Mouse (Mus musculus) frontal cortex, postnatal 36 days (tissue): ENCODE data around the gene Opcml.

ENCODE experiments used
- DNase-seq, 2 experiments: peaks; one replicate each; pipeline ENCODE4 v3.0.0; 2022; ENCODE audit warnings: low spot score in 2 of 2

The Opcml gene

GRCm38 (mm10) chr9:28247742-28248503 is 457.3 kb downstream of the Opcml start:
- DNase-seq, result peak; percentile 48 to 50

- no peak for DNase-seq
Measured at GRCm38 (mm10) chr9:28251341-28251740, 460.8 kb downstream of the Opcml start.

DNA sequence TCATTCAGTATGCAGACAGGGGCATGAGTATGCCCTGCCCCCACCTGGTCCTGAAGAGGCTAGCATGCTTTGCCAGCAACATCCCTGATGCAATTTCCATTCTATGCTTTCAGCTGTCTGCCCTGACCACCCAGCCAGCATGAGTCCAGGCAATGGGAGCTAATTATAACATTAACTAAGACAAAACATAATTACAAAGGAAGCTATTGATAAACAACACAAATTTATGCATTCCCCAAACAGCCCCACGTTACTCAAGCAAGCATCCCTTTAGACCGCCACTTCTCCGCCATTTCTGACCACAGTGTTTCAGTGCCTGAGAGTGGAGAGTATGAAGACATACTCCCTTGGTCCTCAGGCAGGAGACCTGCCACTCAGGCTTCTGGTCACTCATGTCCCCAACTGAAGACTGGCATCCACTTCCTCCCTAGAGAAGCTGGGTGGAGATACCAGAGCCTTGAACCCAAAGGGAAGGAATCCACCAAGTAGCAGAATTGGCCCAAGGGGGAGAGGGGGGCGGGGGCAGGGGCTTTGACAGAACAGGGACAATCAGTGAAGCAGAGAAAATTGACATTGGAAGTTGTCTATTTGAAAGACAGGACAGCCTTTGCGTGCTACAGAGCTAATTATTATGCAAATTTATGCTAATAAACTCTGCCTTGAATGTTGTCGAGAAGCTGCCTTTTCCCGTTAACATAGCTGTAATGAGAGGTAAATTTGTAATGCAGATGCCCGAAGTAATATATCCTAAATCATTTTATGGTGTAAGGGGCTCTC is 464.7 kb downstream of the Opcml start:
- DNase-seq, result no peak

DNA sequence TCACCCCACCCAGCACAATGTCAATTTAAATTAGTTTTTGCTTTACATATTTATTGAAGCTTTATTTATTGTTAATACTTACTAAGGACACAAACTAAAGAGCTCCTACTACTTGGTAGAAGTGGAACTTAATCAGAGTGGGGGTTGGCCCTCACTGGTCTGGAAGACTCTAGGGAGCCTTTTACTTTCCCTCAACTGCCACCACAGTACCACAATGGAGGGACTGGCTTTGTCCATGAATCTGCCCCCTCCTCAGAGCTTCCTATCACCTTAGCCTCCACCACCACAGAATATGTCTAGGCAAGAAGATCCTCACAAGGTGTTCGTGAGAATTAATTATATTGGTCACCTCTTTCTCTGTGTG is 465.3 kb downstream of the Opcml start:
- DNase-seq, result no peak

DNA sequence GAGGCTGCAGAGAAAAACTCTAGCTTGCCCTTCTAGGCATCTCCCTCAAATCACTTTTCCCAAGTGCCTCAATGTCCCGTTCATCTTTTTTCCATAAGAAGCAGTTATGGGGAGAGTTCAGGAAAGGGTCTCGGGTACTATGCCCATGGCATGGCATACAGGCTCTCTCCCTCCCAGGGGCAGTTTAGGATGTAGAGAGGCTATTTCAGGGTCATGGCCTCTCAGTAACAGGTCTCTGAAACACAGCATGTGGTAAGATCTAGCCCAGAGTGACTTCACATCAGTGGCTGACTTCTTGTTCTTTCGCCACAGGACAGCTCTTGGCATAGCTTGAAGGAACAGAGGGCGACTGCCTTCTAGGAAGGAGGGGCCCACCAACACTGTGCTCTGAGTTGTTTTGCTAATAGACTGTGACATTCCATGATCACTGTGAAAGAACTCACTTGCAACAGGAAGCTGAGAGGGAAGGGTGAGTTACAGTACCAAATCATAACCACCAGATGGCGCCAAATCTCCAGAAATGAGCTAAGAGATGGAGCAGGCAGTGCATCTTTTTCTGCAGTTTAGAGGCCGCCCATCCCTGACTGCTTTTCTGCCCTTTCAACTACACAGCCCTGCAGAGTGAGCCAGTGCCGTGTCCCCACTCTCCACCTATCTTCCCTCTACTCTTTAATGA is 470.6 kb downstream of the Opcml start:
- DNase-seq, result peak; percentile 79 to 85

GRCm38 (mm10) chr9:28262021-28262420 is 471.4 kb downstream of the Opcml start:
- no peak for DNase-seq

- DNase-seq, result peak in 1 of 2 experiments; percentile 39
Measured at GRCm38 (mm10) chr9:28262896-28263295, 472.3 kb downstream of the Opcml start.

GRCm38 (mm10) chr9:28264761-28265160 is 474.2 kb downstream of the Opcml start:
- peak; percentile 44 to 74 for DNase-seq

GRCm38 (mm10) chr9:28273816-28274215 is 483.2 kb downstream of the Opcml start:
- DNase-seq, result no peak

DNA sequence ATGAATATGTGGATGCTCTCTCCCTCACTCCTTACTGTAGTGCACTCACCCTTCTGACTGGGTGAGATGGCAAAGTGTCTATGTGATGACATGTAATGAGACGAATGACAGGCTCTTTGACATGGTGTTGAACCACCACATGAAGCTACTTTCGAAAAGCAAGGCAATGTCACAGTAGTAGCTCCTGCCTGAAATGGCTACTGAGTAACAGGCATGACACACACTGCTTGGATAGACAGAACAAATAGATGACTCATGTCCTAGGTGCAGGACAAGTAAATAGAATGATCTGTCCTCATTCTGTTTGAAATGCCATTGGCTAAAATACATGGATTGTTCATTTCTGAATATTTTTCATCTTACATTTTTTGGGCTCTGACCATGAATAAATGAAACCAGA is 488.0 kb downstream of the Opcml start:
- no peak for DNase-seq

- DNase-seq, result peak in 1 of 2 experiments; percentile 26
Measured at GRCm38 (mm10) chr9:28281025-28281424, 490.4 kb downstream of the Opcml start.

DNA sequence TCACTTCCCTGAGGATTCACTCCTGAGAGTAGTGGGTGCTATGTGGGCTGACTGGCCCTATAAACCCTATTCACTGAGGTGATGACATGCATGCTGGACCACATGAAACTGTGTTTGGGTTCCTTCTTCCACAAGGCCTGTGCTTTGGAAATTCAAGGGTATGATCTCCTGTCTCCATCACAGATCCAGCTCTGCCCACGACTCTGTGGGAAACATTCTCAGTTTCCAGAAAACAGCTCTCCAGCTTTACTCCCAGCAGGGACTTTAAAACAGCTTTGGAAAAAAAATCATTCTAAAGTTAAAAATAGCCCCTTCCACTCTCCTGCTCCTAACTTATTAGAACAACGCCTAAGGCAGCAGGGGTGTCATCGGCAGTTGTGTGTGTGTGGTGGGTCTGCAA is 491.0 kb downstream of the Opcml start:
- DNase-seq, result peak in 1 of 2 experiments; percentile 39

DNA sequence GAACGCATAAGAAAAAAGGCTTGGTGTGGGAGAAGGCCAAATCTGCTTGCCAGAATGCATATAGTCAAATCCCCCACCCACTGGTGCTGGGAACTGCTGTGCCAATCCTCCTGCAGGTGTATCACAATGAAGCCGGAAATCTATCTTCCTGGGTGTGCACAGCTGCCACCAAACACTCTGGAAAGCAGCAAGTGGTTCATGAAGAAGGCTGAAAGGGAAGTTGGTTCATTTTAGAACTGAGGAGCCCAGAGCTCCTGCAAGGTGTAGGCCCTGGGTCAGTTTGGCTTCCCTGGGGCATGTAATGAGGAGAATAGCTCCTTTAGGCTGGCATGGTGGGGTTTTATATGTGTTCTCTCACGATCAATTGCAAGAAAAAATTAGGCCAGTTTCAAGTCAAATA is 494.4 kb downstream of the Opcml start:
- no peak for DNase-seq

- DNase-seq, result no peak
Measured at GRCm38 (mm10) chr9:28286384-28286783, 495.8 kb downstream of the Opcml start.

- DNase-seq, result no peak
Measured at GRCm38 (mm10) chr9:28287485-28287884, 496.9 kb downstream of the Opcml start.

- peak in 1 of 2 experiments; percentile 34 for DNase-seq
Measured at GRCm38 (mm10) chr9:28289696-28290330, 499.2 kb downstream of the Opcml start.

GRCm38 (mm10) chr9:28303659-28304058 is 513.1 kb downstream of the Opcml start:
- no peak for DNase-seq

- DNase-seq, result no peak
Measured at GRCm38 (mm10) chr9:28306364-28307121, 516.0 kb downstream of the Opcml start.

DNA sequence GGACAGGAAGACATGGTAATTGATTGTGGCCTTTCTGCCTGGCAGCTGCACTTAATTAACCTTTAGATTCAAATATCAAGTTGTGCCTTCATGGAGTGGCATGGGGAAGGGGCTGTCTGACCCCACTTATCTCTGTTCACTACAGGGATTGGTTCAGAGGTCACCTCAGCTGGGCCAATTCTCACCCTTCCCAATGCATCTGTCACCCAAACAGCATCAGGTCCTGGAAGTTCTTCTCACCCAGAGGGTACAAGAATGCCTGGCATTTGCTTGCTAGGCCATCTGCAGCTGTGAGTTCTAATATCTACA is 516.5 kb downstream of the Opcml start:
- no peak for DNase-seq

- no peak for DNase-seq
Measured at GRCm38 (mm10) chr9:28307481-28308050, 517.0 kb downstream of the Opcml start.

- DNase-seq, result no peak
Measured at GRCm38 (mm10) chr9:28317881-28318280, 527.3 kb downstream of the Opcml start.
